Mouse (Mus musculus): ENCODE data around the gene F10. TPM values are rescaled to one million over a fixed set of nuclear protein-coding genes. Genes with fewer than 3 reads are reported as not detected.

The F10 gene
- 5.4 TPM for polyA plus RNA-seq (2014; fragmentation: Illumina TruSeq; extraction: RNeasy Lipid Tissue Mini Kit (QIAGEN cat#74804); ENCODE audit: insufficient read depth, low read depth, low replicate concordance)

GRCm38 (mm10) chr8:13037015-13037414, at the start of gene F10:
F10 (plus strand) TSS chr8:13037308.

GRCm38 (mm10) chr8:13025487-13026224, 11.5 kb upstream of the F10 start, which contains the start of gene F7:
F7 (plus strand) TSS chr8:13026034.

GRCm38 (mm10) chr8:13060441-13061150, 23.5 kb downstream of the F10 start, which contains the start of gene Proz:
Proz (plus strand) TSS chr8:13060914.

GRCm38 (mm10) chr8:13105087-13105881, 68.2 kb downstream of the F10 start, which contains the start of the genes Pcid2 and Cul4a:
Pcid2 (minus strand) TSS chr8:13105459.
Cul4a (plus strand) TSS chr8:13105621.

Other genes starting within 250 kb of the F10 start
- gene Mcf2l, start 163.5 kb upstream of the F10 start, polyA plus RNA-seq (2014; fragmentation: Illumina TruSeq; extraction: RNeasy Lipid Tissue Mini Kit (QIAGEN cat#74804); ENCODE audit: insufficient read depth, low read depth, low replicate concordance), result 25.5 TPM
- gene F7, start 11.3 kb upstream of the F10 start, polyA plus RNA-seq (2014; fragmentation: Illumina TruSeq; extraction: RNeasy Lipid Tissue Mini Kit (QIAGEN cat#74804); ENCODE audit: insufficient read depth, low read depth, low replicate concordance), result 12.1 TPM
- 0.71 TPM for gene Proz, start 23.6 kb downstream of the F10 start, polyA plus RNA-seq (2014; fragmentation: Illumina TruSeq; extraction: RNeasy Lipid Tissue Mini Kit (QIAGEN cat#74804); ENCODE audit: insufficient read depth, low read depth, low replicate concordance)
- 13.9 TPM for gene Pcid2, start 68.2 kb downstream of the F10 start, polyA plus RNA-seq (2014; fragmentation: Illumina TruSeq; extraction: RNeasy Lipid Tissue Mini Kit (QIAGEN cat#74804); ENCODE audit: insufficient read depth, low read depth, low replicate concordance)
- gene Cul4a, start 68.3 kb downstream of the F10 start, polyA plus RNA-seq (2014; fragmentation: Illumina TruSeq; extraction: RNeasy Lipid Tissue Mini Kit (QIAGEN cat#74804); ENCODE audit: insufficient read depth, low read depth, low replicate concordance), result 32.2 TPM
- gene Lamp1, start 121.9 kb downstream of the F10 start, polyA plus RNA-seq (2014; fragmentation: Illumina TruSeq; extraction: RNeasy Lipid Tissue Mini Kit (QIAGEN cat#74804); ENCODE audit: insufficient read depth, low read depth, low replicate concordance), result 509 TPM
- gene Grtp1, start 163.3 kb downstream of the F10 start, polyA plus RNA-seq (2014; fragmentation: Illumina TruSeq; extraction: RNeasy Lipid Tissue Mini Kit (QIAGEN cat#74804); ENCODE audit: insufficient read depth, low read depth, low replicate concordance), result 20.9 TPM
- gene Adprhl1, start 216.9 kb downstream of the F10 start, polyA plus RNA-seq (2014; fragmentation: Illumina TruSeq; extraction: RNeasy Lipid Tissue Mini Kit (QIAGEN cat#74804); ENCODE audit: insufficient read depth, low read depth, low replicate concordance), result 2.0 TPM